Comparison of ENCODE assay signal across 11 mouse cellular contexts in the genomic region with DNA sequence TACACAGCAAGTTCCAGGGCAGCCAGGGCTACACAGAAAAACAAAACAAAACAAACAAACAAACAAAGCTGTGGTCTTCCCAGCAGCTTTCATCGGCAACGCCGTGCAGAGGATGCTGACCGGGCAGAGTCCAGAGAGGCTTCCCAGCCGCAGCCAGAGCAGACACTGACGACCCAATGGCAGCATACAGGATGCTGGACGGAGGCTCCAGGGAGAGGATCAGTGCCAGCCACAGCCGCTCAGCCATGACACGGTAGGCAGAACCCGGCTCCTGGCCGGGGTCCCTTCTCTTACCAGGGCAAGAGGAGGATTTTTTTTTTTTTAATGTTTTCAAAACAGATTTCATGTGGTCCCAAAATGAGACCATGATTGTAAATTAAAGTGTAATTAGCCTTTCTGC.
"Had no signal": no experiment of that assay in that cellular context is flagged by ENCODE, and none has a peak within 500 bp of the region (broad histone marks: within the 10 kb centered on the region; RNA-seq: fewer than 3 reads in every experiment).

No protein-coding gene starts in this region.

- H3K9ac ChIP-seq: limb, embryonic 12.5 days; liver, embryonic 13.5 days; liver, postnatal 0 days; lung, embryonic 15.5 days; midbrain, embryonic 12.5 days; neural tube, embryonic 13.5 days had no signal

- H3K36me3 ChIP-seq: limb, embryonic 12.5 days; liver, embryonic 13.5 days; lung, embryonic 15.5 days; midbrain, embryonic 12.5 days; neural tube, embryonic 13.5 days had no signal

- H3K27me3 ChIP-seq: liver, embryonic 13.5 days; lung, embryonic 15.5 days had no signal

- H3K9me3 ChIP-seq: liver, embryonic 13.5 days; lung, embryonic 15.5 days; midbrain, embryonic 12.5 days; neural tube, embryonic 13.5 days had no signal

- ATAC-seq: liver, postnatal 0 days; midbrain, embryonic 16.5 days had no signal

- H3K27ac ChIP-seq: limb, embryonic 12.5 days; liver, embryonic 13.5 days; lung, embryonic 15.5 days; midbrain, embryonic 12.5 days; neural tube, embryonic 13.5 days had no signal

- DNase-seq: liver; liver, embryonic 13.5 days; liver, postnatal 0 days; lung, postnatal 14 days; right cerebral cortex, postnatal 14 days; thymus, postnatal 36 days had no signal

- H3K4me2 ChIP-seq: midbrain, embryonic 12.5 days; neural tube, embryonic 13.5 days had no signal

- H3K4me3 ChIP-seq: limb, embryonic 12.5 days; liver, embryonic 13.5 days; lung, embryonic 15.5 days; midbrain, embryonic 12.5 days; neural tube, embryonic 13.5 days had no signal
